Mouse (Mus musculus): ENCODE results near the gene Fdxr.

GRCm38 (mm10) chr11:115271481-115271880 is 5.4 kb downstream of the Fdxr start:
- TF ChIP-seq CTCF (IDR thresholded peaks at IDR 0.05; ENCODE audit: control insufficient read depth, insufficient read depth, insufficient replicate concordance, low read depth, low read length) (no peak), POLR2A (IDR thresholded peaks at IDR 0.05; ENCODE audit: control insufficient read depth, low read depth, low read length) (no peak)

All from testis, adult 2 months (tissue).